ENCODE assay signal across 13 mouse cellular contexts in the genomic region with DNA sequence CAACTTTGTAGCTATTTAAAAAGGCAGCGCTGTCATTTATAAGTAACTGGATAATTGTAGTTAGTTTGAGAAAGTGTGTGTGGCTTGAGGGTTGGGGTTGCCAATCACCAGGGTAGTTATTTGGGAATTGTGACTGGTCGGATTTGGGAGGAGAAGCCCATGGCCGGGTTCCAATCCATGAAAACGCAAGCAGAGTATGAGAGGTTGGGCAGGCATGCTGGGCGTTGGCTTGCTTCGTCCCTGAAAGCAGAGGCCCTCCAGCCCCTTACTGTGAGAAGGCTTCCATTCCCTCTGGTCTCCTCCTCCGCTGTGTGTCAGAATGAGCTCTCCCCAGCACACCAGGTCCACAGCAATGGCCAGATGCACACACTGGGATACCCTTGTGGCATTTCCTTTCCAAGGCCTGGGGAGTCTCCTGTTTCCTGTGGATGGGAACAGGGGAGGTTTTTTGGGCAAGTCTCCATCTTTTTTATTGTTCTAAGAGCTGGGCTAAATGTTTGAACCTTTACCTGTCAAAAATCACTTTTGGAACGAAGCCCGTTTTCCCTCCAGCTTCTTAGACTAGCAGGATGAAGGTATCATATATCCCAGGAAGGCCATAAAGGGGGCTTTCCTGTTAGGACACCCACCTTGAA. TPM values are rescaled to one million over a fixed set of nuclear protein-coding genes. Genes with fewer than 3 reads are reported as not detected.
DNase-seq lines count a peak whose midpoint lies in the region; ATAC-seq lines count a peak whose summit lies in the region.
"Had no signal": no experiment of that assay in that cellular context is flagged by ENCODE, and none has a peak within 500 bp of the region (broad histone marks: within the 10 kb centered on the region; RNA-seq: fewer than 3 reads in every experiment).

No protein-coding gene starts in this region.

- WGBS in forebrain, embryonic 15.5 days = 77% methylated on average over 9 of the region's 9 CpGs
- 66% methylated on average over 9 of the region's 9 CpGs for WGBS in forebrain, embryonic 16.5 days
- 55% methylated on average over 9 of the region's 9 CpGs for WGBS in heart, embryonic 13.5 days
- WGBS in midbrain, embryonic 15.5 days = 81% methylated on average over 9 of the region's 9 CpGs
- WGBS in forebrain, embryonic 13.5 days = 78% methylated on average over 9 of the region's 9 CpGs

- peak; percentile 57 for DNase-seq in kidney, postnatal 14 days
- DNase-seq in urinary bladder, postnatal 10 days (ENCODE audit: low spot score) = no peak
- DNase-seq: layer of hippocampus, adult 9-11 months; right cerebral cortex, postnatal 14 days; thymus, adult 2 months had no signal

- H3K27me3 ChIP-seq in forebrain, embryonic 15.5 days = no peaks in the 10 kb centered on the region
- H3K27me3 ChIP-seq in forebrain, embryonic 16.5 days (replicated peaks; ENCODE audit: control insufficient read depth, insufficient read depth, low read length) = no peaks in the 10 kb centered on the region
- no peaks in the 10 kb centered on the region for H3K27me3 ChIP-seq in heart, embryonic 13.5 days (replicated peaks)
- no peaks in the 10 kb centered on the region for H3K27me3 ChIP-seq in midbrain, embryonic 15.5 days (replicated peaks)
- H3K27me3 ChIP-seq in forebrain, embryonic 13.5 days = no peaks in the 10 kb centered on the region
- H3K27me3 ChIP-seq: neural tube, embryonic 12.5 days had no signal

- peaks cover 4% of the 10 kb centered on the region; the same call in 1 of the 2 replicates for H3K4me1 ChIP-seq in forebrain, embryonic 15.5 days
- H3K4me1 ChIP-seq in forebrain, embryonic 16.5 days (replicated peaks; ENCODE audit: control insufficient read depth, insufficient read depth, low read length) = no peaks in the 10 kb centered on the region; the same call in 1 of the 2 replicates
- peaks cover 21% of the 10 kb centered on the region for H3K4me1 ChIP-seq in brown adipose tissue, adult 24 weeks (ENCODE audit: control insufficient read depth, insufficient read depth, insufficient read length, low read length)
- peaks cover 36% of the 10 kb centered on the region for H3K4me1 ChIP-seq in heart, embryonic 13.5 days
- H3K4me1 ChIP-seq in midbrain, embryonic 15.5 days = no peaks in the 10 kb centered on the region
- H3K4me1 ChIP-seq in forebrain, embryonic 13.5 days = peaks cover 4% of the 10 kb centered on the region; the same call in 1 of the 2 replicates

- H3K4me2 ChIP-seq in forebrain, embryonic 15.5 days (replicated peaks) = no peak overlapping the region
- H3K4me2 ChIP-seq in forebrain, embryonic 16.5 days (ENCODE audit: low read length) = no peak overlapping the region
- no peak overlapping the region for H3K4me2 ChIP-seq in heart, embryonic 13.5 days
- H3K4me2 ChIP-seq in midbrain, embryonic 15.5 days = no peak overlapping the region
- H3K4me2 ChIP-seq in forebrain, embryonic 13.5 days = no peak overlapping the region
- H3K4me2 ChIP-seq: neural tube, embryonic 12.5 days had no signal

- ATAC-seq in forebrain, embryonic 15.5 days (replicated peaks) = 0 out of 2 replicates have a peak, but pooled peaks have one; percentile 41
- no peak; the same call in 1 of the 2 replicates for ATAC-seq in forebrain, embryonic 16.5 days
- no peak for ATAC-seq in heart, embryonic 13.5 days (ENCODE audit: extremely low read depth, insufficient number of reproducible peaks, low FRiP score, low TSS enrichment)
- no peak for ATAC-seq in midbrain, embryonic 15.5 days (replicated peaks)
- ATAC-seq in forebrain, embryonic 13.5 days = no peak

- H3K9me3 ChIP-seq in forebrain, embryonic 15.5 days = no peaks in the 10 kb centered on the region
- H3K9me3 ChIP-seq in forebrain, embryonic 16.5 days (ENCODE audit: control insufficient read depth, low read length) = no peaks in the 10 kb centered on the region
- no peaks in the 10 kb centered on the region for H3K9me3 ChIP-seq in heart, embryonic 13.5 days
- H3K9me3 ChIP-seq in midbrain, embryonic 15.5 days = no peaks in the 10 kb centered on the region
- H3K9me3 ChIP-seq in forebrain, embryonic 13.5 days (replicated peaks) = no peaks in the 10 kb centered on the region
- H3K9me3 ChIP-seq: neural tube, embryonic 12.5 days had no signal

- H3K36me3 ChIP-seq in forebrain, embryonic 15.5 days = no peaks in the 10 kb centered on the region
- peaks cover 3% of the 10 kb centered on the region; the same call in 1 of the 2 replicates for H3K36me3 ChIP-seq in forebrain, embryonic 16.5 days (ENCODE audit: control insufficient read depth, insufficient read depth)
- peaks cover 12% of the 10 kb centered on the region for H3K36me3 ChIP-seq in heart, embryonic 13.5 days
- no peaks in the 10 kb centered on the region for H3K36me3 ChIP-seq in midbrain, embryonic 15.5 days (replicated peaks)
- peaks cover 11% of the 10 kb centered on the region for H3K36me3 ChIP-seq in forebrain, embryonic 13.5 days (ENCODE audit: poor library complexity, severe bottlenecking)

- H3K9ac ChIP-seq in forebrain, embryonic 15.5 days (replicated peaks) = no peak overlapping the region
- H3K9ac ChIP-seq in forebrain, embryonic 16.5 days (replicated peaks; ENCODE audit: low read depth, low read length) = no peak overlapping the region
- no peak overlapping the region for H3K9ac ChIP-seq in heart, embryonic 13.5 days
- H3K9ac ChIP-seq in midbrain, embryonic 15.5 days = no peak overlapping the region
- no peak overlapping the region for H3K9ac ChIP-seq in forebrain, embryonic 13.5 days
- H3K9ac ChIP-seq: liver, embryonic 14.5 days; neural tube, embryonic 12.5 days had no signal

- no peak overlapping the region for H3K27ac ChIP-seq in forebrain, embryonic 15.5 days (replicated peaks)
- no peak overlapping the region for H3K27ac ChIP-seq in forebrain, embryonic 16.5 days (ENCODE audit: low read length)
- H3K27ac ChIP-seq in brown adipose tissue, adult 24 weeks (replicated peaks; ENCODE audit: low read depth, low read length) = peak overlapping the region; percentile 38; the same call in 1 of the 2 replicates
- H3K27ac ChIP-seq in heart, embryonic 13.5 days (replicated peaks) = peak overlapping the region; percentile 62
- no peak overlapping the region for H3K27ac ChIP-seq in midbrain, embryonic 15.5 days
- H3K27ac ChIP-seq in forebrain, embryonic 13.5 days = no peak overlapping the region
- H3K27ac ChIP-seq: liver, embryonic 14.5 days; neural tube, embryonic 12.5 days had no signal

- no peak overlapping the region for H3K4me3 ChIP-seq in forebrain, embryonic 15.5 days
- H3K4me3 ChIP-seq in forebrain, embryonic 16.5 days (replicated peaks; ENCODE audit: low read length) = no peak overlapping the region
- H3K4me3 ChIP-seq in brown adipose tissue, adult 24 weeks (ENCODE audit: insufficient read depth, low read depth, low read length) = no peak overlapping the region
- no peak overlapping the region for H3K4me3 ChIP-seq in heart, embryonic 13.5 days
- no peak overlapping the region for H3K4me3 ChIP-seq in midbrain, embryonic 15.5 days
- no peak overlapping the region for H3K4me3 ChIP-seq in forebrain, embryonic 13.5 days
- H3K4me3 ChIP-seq: neural tube, embryonic 12.5 days had no signal

RNA-seq across cellular contexts. Expression of gene Flnb, which starts 46.2 kb away (rescaled TPM):
- polyA plus RNA-seq in forebrain, embryonic 15.5 days (2015; fragmentation: Nextera tagmentation; extraction: Ambion mirVana) = 8.6 and 9.6 TPM in 2 replicates
- 10.5 and 16.2 TPM in 2 replicates for polyA plus RNA-seq in forebrain, embryonic 16.5 days (2015; fragmentation: Nextera tagmentation; extraction: Ambion mirVana)
- 7.8 and 14.1 TPM in 2 replicates for polyA plus RNA-seq in brown adipose tissue, adult 24 weeks (2012; ENCODE audit: insufficient read depth, insufficient read length, missing spikeins)
- 7.5 and 8.5 TPM in 2 replicates for polyA plus RNA-seq in heart, embryonic 13.5 days (2015; fragmentation: Nextera tagmentation; extraction: Ambion mirVana)
- 12.0 and 12.6 TPM in 2 replicates for polyA plus RNA-seq in midbrain, embryonic 15.5 days (2015; fragmentation: Nextera tagmentation; extraction: Ambion mirVana)
- 8.7 TPM in 2 replicates for polyA plus RNA-seq in forebrain, embryonic 13.5 days (2015; fragmentation: Nextera tagmentation; extraction: Ambion mirVana)

Comparison
In these comparisons a context has a peak if more than half of its experiments do, and no peak if none do; other contexts are left out.
1. H3K27ac ChIP-seq: peak in brown adipose tissue, adult 24 weeks (single experiment) and heart, embryonic 13.5 days (single experiment); none in forebrain, embryonic 15.5 days (single experiment), forebrain, embryonic 16.5 days (single experiment), midbrain, embryonic 15.5 days (single experiment) and forebrain, embryonic 13.5 days (single experiment).